Mouse (Mus musculus): Measurements from ENCODE around the gene Pnpla3.
A peak's percentile ranks its signal among the peaks of the same experiment; 100 is the strongest.

Gene Pnpla3

GRCm38 (mm10) chr15:84171166-84171565 is 3.5 kb downstream of the Pnpla3 start:
- peak; percentile 38 for DNase-seq (ENCODE audit: low read depth, low spot score)

GRCm38 (mm10) chr15:84178733-84179132 is 11.1 kb downstream of the Pnpla3 start:
- DNase-seq (ENCODE audit: low read depth, low spot score): no peak

DNA sequence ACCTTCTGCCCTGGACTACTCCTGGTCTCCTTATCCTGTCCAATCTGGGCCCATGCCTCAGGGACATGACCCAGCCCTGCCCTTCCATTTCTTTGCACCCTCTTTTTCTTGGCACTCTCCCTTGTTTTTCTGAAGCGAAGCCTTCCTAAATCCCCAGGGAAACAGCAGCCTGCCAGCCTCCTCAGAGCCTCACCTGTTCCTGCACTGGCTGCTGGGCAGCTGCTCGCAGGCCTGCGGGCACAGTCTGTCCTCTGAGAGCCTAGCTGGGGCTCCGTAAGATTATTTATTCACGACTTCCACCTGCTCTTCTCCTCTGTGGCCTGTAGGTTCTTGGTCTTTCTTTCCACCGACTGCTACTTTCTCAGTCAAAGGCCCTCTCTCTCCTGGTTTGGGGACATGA is 14.4 kb downstream of the Pnpla3 start:
- no peak for DNase-seq (ENCODE audit: low read depth, low spot score)

DNA sequence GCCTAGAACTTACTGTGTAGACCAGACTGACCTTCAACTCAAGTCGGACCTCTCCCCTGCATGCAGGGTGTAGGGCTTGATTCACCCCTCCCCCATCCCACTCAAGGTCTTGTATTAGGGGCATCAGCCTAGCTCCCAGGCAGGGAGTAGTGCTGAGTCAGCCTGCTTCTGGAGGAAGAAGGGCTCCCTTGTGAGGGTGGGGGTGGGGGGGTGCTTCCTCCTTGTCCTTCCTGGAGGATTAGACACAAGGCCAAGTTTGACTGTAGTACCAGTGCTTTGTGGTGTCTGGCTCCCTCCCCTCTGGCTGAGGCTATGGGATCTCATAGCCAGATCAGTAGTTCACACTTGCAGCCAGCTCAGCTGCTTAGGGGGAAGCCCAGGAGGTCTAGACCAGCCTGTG is 16.3 kb downstream of the Pnpla3 start:
- DNase-seq (ENCODE audit: low read depth, low spot score): peak; percentile 94

DNA sequence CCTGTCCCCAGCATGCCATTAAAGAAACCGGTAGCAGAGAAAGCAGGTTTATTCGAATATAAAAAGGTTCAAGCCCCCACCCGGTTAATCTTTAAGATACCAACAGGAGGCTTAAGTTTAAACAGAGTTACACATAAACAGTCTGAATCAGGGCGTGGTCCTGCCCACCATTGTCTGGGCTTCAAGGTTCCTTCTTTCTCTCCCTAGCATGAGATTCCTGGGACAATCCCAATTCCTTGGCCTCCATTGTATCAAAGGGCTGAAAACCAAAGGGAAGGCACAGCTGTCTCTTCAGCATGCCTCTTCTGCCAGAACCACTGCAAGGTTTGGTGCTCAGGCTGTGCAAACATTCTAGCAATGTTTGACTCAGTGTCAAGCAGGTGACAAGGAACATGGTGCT is 18.6 kb downstream of the Pnpla3 start:
- DNase-seq (ENCODE audit: low read depth, low spot score): peak; percentile 68

GRCm38 (mm10) chr15:84188887-84189530 is 21.4 kb downstream of the Pnpla3 start:
- DNase-seq (ENCODE audit: low read depth, low spot score): peak; percentile 69

DNA sequence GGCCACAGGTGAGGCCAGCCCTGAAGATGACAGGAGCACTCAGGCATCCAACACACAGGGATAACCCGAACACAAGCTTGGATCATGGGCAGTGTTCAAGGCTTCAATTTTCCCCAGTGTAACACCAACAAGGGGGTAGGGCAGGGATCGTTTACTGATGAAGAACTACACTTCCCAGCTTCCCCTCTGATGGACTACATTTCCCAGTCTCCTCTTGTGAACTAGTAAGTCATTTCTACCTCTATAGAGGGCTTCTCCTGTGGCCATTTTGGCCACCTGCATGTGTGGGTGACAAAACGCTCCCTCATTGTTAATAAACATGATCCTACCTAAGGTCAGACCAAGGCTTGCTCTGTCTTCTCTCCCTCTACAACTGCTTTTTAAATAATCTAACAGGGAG is 22.2 kb downstream of the Pnpla3 start:
- DNase-seq (ENCODE audit: low read depth, low spot score): peak; percentile 92

GRCm38 (mm10) chr15:84191724-84192057 is 24.1 kb downstream of the Pnpla3 start:
- no peak for DNase-seq (ENCODE audit: low read depth, low spot score)

GRCm38 (mm10) chr15:84192058-84192791 is 24.6 kb downstream of the Pnpla3 start, which contains the start of gene Samm50:
Gene Samm50 (plus strand): TSS chr15:84192241.
- DNase-seq (ENCODE audit: low read depth, low spot score): peak; percentile 99

DNA sequence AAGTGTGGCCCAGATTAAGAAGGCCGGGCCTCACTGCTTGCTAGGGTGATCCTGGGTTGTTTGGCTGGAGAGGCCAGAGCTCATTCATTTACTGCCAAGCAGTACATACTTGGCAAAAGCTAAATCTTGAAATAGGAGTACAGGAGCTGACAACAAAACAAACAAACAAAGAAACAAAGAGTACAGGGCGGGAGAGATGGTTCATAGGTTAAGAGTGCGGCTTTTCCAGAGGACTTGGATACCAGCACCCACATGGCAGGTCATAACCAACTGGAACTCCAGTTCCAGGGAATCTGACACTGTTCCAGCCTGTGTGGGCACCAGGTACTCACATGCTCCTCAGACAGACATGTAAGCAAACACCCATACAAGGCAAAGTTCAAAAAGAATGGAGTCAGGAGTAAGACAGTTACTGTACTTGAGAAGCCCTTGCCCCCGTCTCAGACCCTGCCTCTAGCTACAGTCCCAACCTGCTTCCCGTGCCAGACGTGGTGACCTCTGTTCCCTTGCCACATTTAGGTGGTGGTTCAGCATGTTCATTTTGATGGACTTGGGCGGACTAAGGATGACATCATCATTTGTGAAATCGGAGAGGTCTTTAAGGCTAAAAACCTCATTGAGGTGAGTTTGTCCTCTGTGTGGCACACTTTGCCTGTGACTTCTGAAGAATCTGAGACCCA is 29.0 kb downstream of the Pnpla3 start:
- DNase-seq (ENCODE audit: low read depth, low spot score): no peak

DNA sequence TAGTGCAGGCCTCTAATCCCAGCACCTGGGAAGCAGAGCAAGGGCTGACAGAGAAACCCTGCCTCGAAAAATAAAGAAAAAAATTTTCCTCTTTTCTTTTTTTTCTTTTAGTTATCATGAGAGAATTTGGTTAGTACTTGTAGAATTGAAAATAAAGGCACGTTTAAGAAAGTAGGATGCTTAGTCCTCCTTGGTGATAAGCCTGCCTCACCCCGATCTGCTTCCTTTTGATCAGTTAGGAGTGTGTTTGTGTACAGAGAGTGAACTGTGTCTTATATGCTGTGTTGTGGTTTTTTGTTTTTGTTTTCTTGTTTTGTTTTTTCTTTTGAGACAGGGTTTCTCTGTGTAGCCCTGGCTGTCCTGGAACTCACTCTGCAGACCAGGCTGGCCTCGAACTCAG is 39.7 kb downstream of the Pnpla3 start:
- DNase-seq (ENCODE audit: low read depth, low spot score): no peak

- no peak for DNase-seq (ENCODE audit: low read depth, low spot score)
Observed at GRCm38 (mm10) chr15:84209517-84210412, 42.1 kb downstream of the Pnpla3 start.

GRCm38 (mm10) chr15:84210461-84210860 is 42.8 kb downstream of the Pnpla3 start:
- no peak for DNase-seq (ENCODE audit: low read depth, low spot score)

- no peak for DNase-seq (ENCODE audit: low read depth, low spot score)
Observed at GRCm38 (mm10) chr15:84210941-84211340, 43.3 kb downstream of the Pnpla3 start.

GRCm38 (mm10) chr15:84211564-84211963 is 43.9 kb downstream of the Pnpla3 start:
- no peak for DNase-seq (ENCODE audit: low read depth, low spot score)

DNA sequence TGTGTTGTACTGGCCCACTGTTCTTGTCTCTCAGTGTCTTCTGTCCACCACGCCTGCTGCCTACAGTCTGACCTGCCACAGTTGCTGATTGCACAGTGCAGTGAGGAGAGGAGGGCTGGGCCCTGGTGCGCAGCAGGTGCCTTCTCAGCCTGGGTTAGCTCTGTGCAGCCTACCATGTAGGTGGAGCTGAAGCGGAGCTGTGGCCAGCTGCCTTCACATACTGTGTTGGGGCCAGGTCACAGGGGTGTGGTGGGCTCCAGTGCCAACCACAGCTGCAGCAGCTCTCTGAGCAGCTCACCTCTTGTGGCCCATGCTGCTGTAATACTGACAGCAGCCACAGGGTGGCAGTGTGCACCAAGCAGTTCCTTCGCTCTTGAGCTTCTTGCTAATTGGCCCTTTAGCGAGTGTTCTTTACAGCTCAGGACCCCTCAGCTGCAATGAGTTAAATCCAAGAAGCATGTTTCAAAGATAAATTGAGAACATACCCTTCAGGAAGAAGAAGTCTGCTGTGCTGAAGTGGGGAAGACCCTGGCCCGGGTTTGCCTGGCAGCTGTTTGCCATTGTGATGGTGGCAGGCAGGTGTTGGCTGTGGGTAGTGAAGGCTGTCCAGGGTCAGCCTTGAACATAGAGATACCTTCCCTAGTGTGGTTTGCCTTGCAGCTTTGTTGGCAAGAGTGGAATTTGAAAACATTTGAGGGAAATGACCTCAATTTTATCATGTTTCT is 44.6 kb downstream of the Pnpla3 start:
- DNase-seq (ENCODE audit: low read depth, low spot score): peak; percentile 85

DNA sequence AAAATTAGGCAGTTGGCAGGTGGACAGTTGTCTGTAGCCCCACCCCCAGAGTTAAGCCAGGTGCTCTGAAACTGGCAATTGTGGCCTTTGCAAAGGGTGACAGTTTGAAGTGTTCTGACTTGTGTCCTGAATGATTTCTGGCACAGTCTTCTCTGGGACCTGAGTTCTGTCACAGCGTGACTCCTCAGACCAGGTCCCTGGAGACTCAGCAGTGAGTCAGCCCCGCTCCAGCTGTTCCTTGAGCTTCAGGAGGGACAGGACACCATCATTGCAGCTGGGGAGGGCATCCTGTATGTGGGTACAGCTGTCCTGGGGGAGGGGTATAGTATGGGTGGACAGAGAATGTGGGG is 45.1 kb downstream of the Pnpla3 start:
- DNase-seq (ENCODE audit: low read depth, low spot score): no peak

GRCm38 (mm10) chr15:84213162-84213739 is 45.6 kb downstream of the Pnpla3 start:
- DNase-seq (ENCODE audit: low read depth, low spot score): no peak

DNA sequence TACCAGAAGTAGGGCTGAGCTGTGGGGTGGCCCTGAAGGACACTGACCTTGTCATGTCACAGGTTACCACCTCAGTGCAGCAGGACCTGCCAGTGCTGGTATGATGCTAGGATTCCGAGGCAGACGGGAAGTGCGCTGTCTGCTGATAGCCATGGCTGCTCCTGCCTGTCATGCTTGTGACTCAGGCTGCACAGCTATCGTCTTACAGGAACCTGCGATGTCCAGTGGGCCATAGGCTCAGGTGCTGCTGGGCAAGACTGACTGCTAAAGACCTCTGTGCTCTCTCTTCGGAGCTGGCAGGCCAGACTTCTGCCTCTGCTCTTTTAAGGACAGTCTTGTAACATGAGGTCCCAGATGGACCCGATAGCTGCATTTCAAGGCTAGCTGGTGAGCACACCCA is 46.8 kb downstream of the Pnpla3 start:
- DNase-seq (ENCODE audit: low read depth, low spot score): no peak

DNA sequence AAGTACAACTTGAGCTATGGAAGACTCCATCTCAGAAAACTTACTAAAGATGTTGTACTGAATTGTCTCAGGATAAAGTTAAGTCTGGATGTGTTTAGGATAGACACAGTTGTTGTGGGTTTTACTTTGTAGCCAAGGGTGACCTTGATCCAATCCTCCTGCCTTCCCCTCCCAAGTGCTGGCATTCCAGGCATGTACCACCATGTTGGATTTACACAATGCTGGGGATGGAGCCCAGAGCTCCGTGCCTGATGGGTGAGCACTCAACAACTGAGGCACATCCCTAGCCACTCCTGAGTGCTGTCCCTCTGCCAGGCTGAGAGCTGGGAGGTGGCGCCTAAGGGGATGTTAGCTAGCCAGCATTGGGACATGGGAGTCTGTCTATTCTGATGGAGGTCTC is 47.6 kb downstream of the Pnpla3 start:
- DNase-seq (ENCODE audit: low read depth, low spot score): no peak

DNA sequence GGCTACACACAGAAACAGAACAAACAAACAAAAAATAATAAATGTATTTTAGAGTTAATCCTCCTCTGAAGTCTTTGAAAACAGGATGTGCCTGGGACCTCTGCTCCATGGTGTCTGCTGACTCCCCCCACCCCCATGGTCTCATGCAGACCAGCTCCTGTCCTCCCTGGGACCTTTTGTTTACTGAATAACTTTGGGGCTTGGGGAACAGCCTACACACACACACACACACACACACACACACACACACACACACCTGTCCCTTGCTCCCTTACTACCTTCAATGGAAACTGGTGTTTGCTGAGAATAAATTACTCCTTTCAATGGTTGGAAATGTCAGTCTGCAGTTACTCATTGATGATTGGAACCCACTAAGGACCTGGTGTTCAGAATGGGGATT is 48.4 kb downstream of the Pnpla3 start:
- no peak for DNase-seq (ENCODE audit: low read depth, low spot score)
